Mouse (Mus musculus): Measurements from ENCODE around the gene Gm572.

GRCm38 (mm10) chr4:148602357-148603120 is 40.6 kb upstream of the Gm572 start, which contains the start of gene Masp2:
- TF ChIP-seq CTCF (IDR thresholded peaks at IDR 0.05; ENCODE audit: control insufficient read depth, insufficient read depth, insufficient read length) (no peak), CEBPB (IDR thresholded peaks at IDR 0.05; ENCODE audit: low read depth) (no peak), USF1 (IDR thresholded peaks at IDR 0.05; ENCODE audit: low read depth) (no peak), MAX (IDR thresholded peaks at IDR 0.05) (no peak), MYOG (IDR thresholded peaks at IDR 0.05; ENCODE audit: control insufficient read depth, extremely low read depth, insufficient read length) (no peak)
